Mouse (Mus musculus): ENCODE data around the gene Aplp2. TPM values are rescaled to one million over a fixed set of nuclear protein-coding genes. Genes with fewer than 3 reads are reported as not detected.

The Aplp2 gene
- polyA plus RNA-seq, 1 experiment from 2014 or later = 219 TPM

- no peak overlapping the region for H3K27ac ChIP-seq
- no peaks in the 10 kb centered on the region for H3K9me3 ChIP-seq
- no peak for ATAC-seq (ENCODE audit: insufficient number of reproducible peaks, low FRiP score, low TSS enrichment, low read depth)
- H3K4me2 ChIP-seq = no peak overlapping the region
- H3K4me3 ChIP-seq = no peak overlapping the region
- 92% methylated on average over 7 of the region's 7 CpGs for WGBS
- no peak overlapping the region for H3K9ac ChIP-seq
- H3K36me3 ChIP-seq = 0 out of 2 replicates have a peak, but pooled peaks cover 8% of the 10 kb centered on the region
- no peaks in the 10 kb centered on the region for H3K27me3 ChIP-seq
- no peaks in the 10 kb centered on the region for H3K4me1 ChIP-seq
Observed at GRCm38 (mm10) chr9:31197782-31198181, 13.8 kb downstream of the Aplp2 start.

GRCm38 (mm10) chr9:31196742-31197141, 14.9 kb downstream of the Aplp2 start:
- Histone ChIP-seq H3K27me3 (no peaks in the 10 kb centered on the region), H3K9ac (no peak overlapping the region), H3K27ac (no peak overlapping the region), H3K9me3 (no peaks in the 10 kb centered on the region), H3K36me3 (0 out of 2 replicates have a peak, but pooled peaks cover 8% of the 10 kb centered on the region), H3K4me3 (no peak overlapping the region), H3K4me1 (no peaks in the 10 kb centered on the region), H3K4me2 (no peak overlapping the region)
- no peak for ATAC-seq (ENCODE audit: insufficient number of reproducible peaks, low FRiP score, low TSS enrichment, low read depth)

- no peaks in the 10 kb centered on the region for H3K4me1 ChIP-seq
- no peak overlapping the region for H3K27ac ChIP-seq
- no peaks in the 10 kb centered on the region for H3K27me3 ChIP-seq
- no peak overlapping the region for H3K9ac ChIP-seq
- no peak for ATAC-seq (ENCODE audit: insufficient number of reproducible peaks, low FRiP score, low TSS enrichment, low read depth)
- 87% methylated on average over 1 of the region's 1 CpGs for whole genome bisulfite sequencing
- 0 out of 2 replicates have a peak, but pooled peaks cover 8% of the 10 kb centered on the region for H3K36me3 ChIP-seq
- no peak overlapping the region for H3K4me2 ChIP-seq
- H3K9me3 ChIP-seq = no peaks in the 10 kb centered on the region
- H3K4me3 ChIP-seq = no peak overlapping the region
Observed at GRCm38 (mm10) chr9:31195573-31195972, 16.0 kb downstream of the Aplp2 start.

GRCm38 (mm10) chr9:31192378-31192777, 19.2 kb downstream of the Aplp2 start:
- WGBS = 86% methylated on average over 7 of the region's 7 CpGs
- H3K27ac ChIP-seq = no peak overlapping the region

GRCm38 (mm10) chr9:31191543-31191942, 20.1 kb downstream of the Aplp2 start:
- H3K27ac ChIP-seq = no peak overlapping the region
- no peaks in the 10 kb centered on the region for H3K27me3 ChIP-seq
- H3K9ac ChIP-seq = no peak overlapping the region
- 0 out of 2 replicates have a peak, but pooled peaks cover 8% of the 10 kb centered on the region for H3K36me3 ChIP-seq
- H3K4me2 ChIP-seq = no peak overlapping the region
- no peak for ATAC-seq (ENCODE audit: insufficient number of reproducible peaks, low FRiP score, low TSS enrichment, low read depth)
- WGBS = 62% methylated on average over 7 of the region's 7 CpGs
- no peaks in the 10 kb centered on the region for H3K4me1 ChIP-seq
- no peak overlapping the region for H3K4me3 ChIP-seq
- no peaks in the 10 kb centered on the region for H3K9me3 ChIP-seq

More at GRCm38 (mm10) chr9:31192378-31192777, 19.2 kb downstream of the Aplp2 start:
- Histone ChIP-seq H3K27me3 (no peaks in the 10 kb centered on the region), H3K9ac (no peak overlapping the region), H3K4me1 (no peaks in the 10 kb centered on the region), H3K4me3 (no peak overlapping the region), H3K4me2 (no peak overlapping the region), H3K36me3 (0 out of 2 replicates have a peak, but pooled peaks cover 8% of the 10 kb centered on the region), H3K9me3 (no peaks in the 10 kb centered on the region)
- ATAC-seq (ENCODE audit: insufficient number of reproducible peaks, low FRiP score, low TSS enrichment, low read depth) = no peak

GRCm38 (mm10) chr9:31189194-31189593, 22.4 kb downstream of the Aplp2 start:
- Histone ChIP-seq H3K9ac (no peak overlapping the region), H3K27ac (no peak overlapping the region), H3K4me2 (no peak overlapping the region), H3K4me3 (no peak overlapping the region), H3K27me3 (no peaks in the 10 kb centered on the region), H3K4me1 (no peaks in the 10 kb centered on the region), H3K36me3 (0 out of 2 replicates have a peak, but pooled peaks cover 8% of the 10 kb centered on the region), H3K9me3 (no peaks in the 10 kb centered on the region)
- WGBS = 65% methylated on average over 2 of the region's 2 CpGs
- ATAC-seq (ENCODE audit: insufficient number of reproducible peaks, low FRiP score, low TSS enrichment, low read depth) = no peak

GRCm38 (mm10) chr9:31184439-31184838, 27.2 kb downstream of the Aplp2 start:
- Histone ChIP-seq H3K4me2 (no peak overlapping the region), H3K27me3 (no peaks in the 10 kb centered on the region), H3K4me1 (peaks cover 12% of the 10 kb centered on the region), H3K36me3 (no peaks in the 10 kb centered on the region), H3K4me3 (no peak overlapping the region), H3K9me3 (no peaks in the 10 kb centered on the region), H3K27ac (no peak overlapping the region), H3K9ac (no peak overlapping the region)
- 94% methylated on average over 5 of the region's 5 CpGs for WGBS
- no peak for ATAC-seq (ENCODE audit: insufficient number of reproducible peaks, low FRiP score, low TSS enrichment, low read depth)

GRCm38 (mm10) chr9:31183061-31183460, 28.6 kb downstream of the Aplp2 start:
- WGBS = 78% methylated on average over 4 of the region's 4 CpGs
- no peak overlapping the region for H3K9ac ChIP-seq
- ATAC-seq (ENCODE audit: insufficient number of reproducible peaks, low FRiP score, low TSS enrichment, low read depth) = no peak
- no peaks in the 10 kb centered on the region for H3K36me3 ChIP-seq
- no peak overlapping the region for H3K4me2 ChIP-seq
- no peak overlapping the region for H3K27ac ChIP-seq
- no peaks in the 10 kb centered on the region for H3K27me3 ChIP-seq
- peaks cover 15% of the 10 kb centered on the region for H3K4me1 ChIP-seq
- H3K4me3 ChIP-seq = no peak overlapping the region
- no peaks in the 10 kb centered on the region for H3K9me3 ChIP-seq

GRCm38 (mm10) chr9:31181291-31182085, 30.1 kb downstream of the Aplp2 start:
- 39% methylated on average over 10 of the region's 10 CpGs for WGBS
- Histone ChIP-seq H3K4me2 (no peak overlapping the region), H3K4me3 (no peak overlapping the region), H3K36me3 (0 out of 2 replicates have a peak, but pooled peaks cover under 1% of the 10 kb centered on the region), H3K9me3 (no peaks in the 10 kb centered on the region), H3K27ac (no peak overlapping the region), H3K27me3 (no peaks in the 10 kb centered on the region), H3K9ac (no peak overlapping the region), H3K4me1 (peaks cover 17% of the 10 kb centered on the region)
- ATAC-seq (ENCODE audit: insufficient number of reproducible peaks, low FRiP score, low TSS enrichment, low read depth) = no peak

- Histone ChIP-seq H3K9ac (no peak overlapping the region), H3K4me1 (peaks cover 26% of the 10 kb centered on the region), H3K4me2 (no peak overlapping the region), H3K36me3 (0 out of 2 replicates have a peak, but pooled peaks cover 7% of the 10 kb centered on the region), H3K4me3 (no peak overlapping the region), H3K27me3 (no peaks in the 10 kb centered on the region), H3K9me3 (no peaks in the 10 kb centered on the region), H3K27ac (no peak overlapping the region)
- ATAC-seq (ENCODE audit: insufficient number of reproducible peaks, low FRiP score, low TSS enrichment, low read depth) = no peak
- WGBS = 80% methylated on average over 6 of the region's 6 CpGs
Observed at GRCm38 (mm10) chr9:31177692-31178091, 33.9 kb downstream of the Aplp2 start.

- 74% methylated on average over 8 of the region's 8 CpGs for whole genome bisulfite sequencing
- peak overlapping the region; percentile 33; the same call in 1 of the 2 replicates for H3K27ac ChIP-seq
- ATAC-seq (ENCODE audit: insufficient number of reproducible peaks, low FRiP score, low TSS enrichment, low read depth) = no peak
- no peak overlapping the region for H3K9ac ChIP-seq
- H3K36me3 ChIP-seq = 0 out of 2 replicates have a peak, but pooled peaks cover 10% of the 10 kb centered on the region
- no peak overlapping the region for H3K4me3 ChIP-seq
- no peak overlapping the region for H3K4me2 ChIP-seq
- H3K27me3 ChIP-seq = no peaks in the 10 kb centered on the region
- peaks cover 19% of the 10 kb centered on the region; the same call in 1 of the 2 replicates for H3K4me1 ChIP-seq
- H3K9me3 ChIP-seq = no peaks in the 10 kb centered on the region
Observed at GRCm38 (mm10) chr9:31176379-31177130, 35.1 kb downstream of the Aplp2 start.

GRCm38 (mm10) chr9:31175978-31176377, 35.6 kb downstream of the Aplp2 start:
- Histone ChIP-seq H3K4me2 (no peak overlapping the region), H3K9me3 (no peaks in the 10 kb centered on the region), H3K27ac (peak overlapping the region; percentile 33; the same call in 1 of the 2 replicates), H3K9ac (no peak overlapping the region), H3K4me3 (no peak overlapping the region), H3K4me1 (peaks cover 14% of the 10 kb centered on the region; the same call in 1 of the 2 replicates), H3K27me3 (no peaks in the 10 kb centered on the region), H3K36me3 (0 out of 2 replicates have a peak, but pooled peaks cover 16% of the 10 kb centered on the region)
- no peak for ATAC-seq (ENCODE audit: insufficient number of reproducible peaks, low FRiP score, low TSS enrichment, low read depth)
- WGBS = 54% methylated on average over 3 of the region's 3 CpGs

Data from limb, embryonic 15.5 days (tissue).